Mouse (Mus musculus): ENCODE results near the gene Ifitm5. TPM values are rescaled to one million over a fixed set of nuclear protein-coding genes. Genes with fewer than 3 reads are reported as not detected.

Gene Ifitm5
- polyA plus RNA-seq, 1 experiment = not detected

- H3K4me3 ChIP-seq (replicated peaks) = no peak overlapping the region
- no peaks in the 10 kb centered on the region for H3K9me3 ChIP-seq (ENCODE audit: control insufficient read depth, low read length)
- peaks cover 3% of the 10 kb centered on the region for H3K4me1 ChIP-seq (ENCODE audit: control insufficient read depth)
- peaks cover 7% of the 10 kb centered on the region; the same call in 1 of the 2 replicates for H3K27me3 ChIP-seq (ENCODE audit: control insufficient read depth)
- TF ChIP-seq TAL1 (IDR thresholded peaks at IDR 0.05; ENCODE audit: low read length) = no peak
- no peak for TF ChIP-seq GATA1 (IDR thresholded peaks at IDR 0.05; ENCODE audit: low read length)
- no peaks in the 10 kb centered on the region for H3K36me3 ChIP-seq (ENCODE audit: control insufficient read depth)
Observed at GRCm38 (mm10) chr7:140967862-140968591, 17.9 kb upstream of the Ifitm5 start.

GRCm38 (mm10) chr7:140966921-140967320 is 16.8 kb upstream of the Ifitm5 start, which contains the start of gene Ifitm1:
TSS of gene Ifitm1 (plus strand) at chr7:140967221.
- peaks cover 3% of the 10 kb centered on the region for H3K4me1 ChIP-seq (ENCODE audit: control insufficient read depth)
- H3K4me3 ChIP-seq (replicated peaks) = no peak within 1 kb of the TSS
- H3K36me3 ChIP-seq (ENCODE audit: control insufficient read depth) = no peaks in the 10 kb centered on the region
- no peaks in the 10 kb centered on the region for H3K9me3 ChIP-seq (ENCODE audit: control insufficient read depth, low read length)
- TF ChIP-seq GATA1 (IDR thresholded peaks at IDR 0.05; ENCODE audit: low read length) (no peak), TAL1 (IDR thresholded peaks at IDR 0.05; ENCODE audit: low read length) (no peak)
- peaks cover 7% of the 10 kb centered on the region; the same call in 1 of the 2 replicates for H3K27me3 ChIP-seq (ENCODE audit: control insufficient read depth)

DNA sequence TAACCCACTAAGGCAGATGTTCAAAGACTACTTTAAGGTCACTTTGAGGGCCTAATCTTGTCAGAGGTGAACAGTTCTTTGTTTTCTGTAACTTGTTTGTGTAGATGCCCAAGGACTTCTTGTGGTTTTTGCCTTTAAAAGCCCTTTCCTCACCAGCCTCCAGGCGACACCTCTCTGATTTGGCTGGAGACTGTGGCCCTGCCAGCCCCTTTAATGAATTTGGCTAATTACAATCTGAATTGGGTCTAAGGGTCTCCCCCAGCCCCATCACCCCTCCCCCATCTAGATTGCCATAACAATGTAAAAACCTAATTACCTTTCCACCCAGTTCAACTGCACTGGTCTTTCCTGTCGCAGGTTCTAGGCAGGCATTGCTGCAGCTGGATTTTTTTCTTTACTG is 12.6 kb upstream of the Ifitm5 start:
- Histone ChIP-seq H3K9me3 (ENCODE audit: control insufficient read depth, low read length) (no peaks in the 10 kb centered on the region), H3K36me3 (ENCODE audit: control insufficient read depth) (no peaks in the 10 kb centered on the region), H3K4me1 (ENCODE audit: control insufficient read depth) (no peaks in the 10 kb centered on the region)

DNA sequence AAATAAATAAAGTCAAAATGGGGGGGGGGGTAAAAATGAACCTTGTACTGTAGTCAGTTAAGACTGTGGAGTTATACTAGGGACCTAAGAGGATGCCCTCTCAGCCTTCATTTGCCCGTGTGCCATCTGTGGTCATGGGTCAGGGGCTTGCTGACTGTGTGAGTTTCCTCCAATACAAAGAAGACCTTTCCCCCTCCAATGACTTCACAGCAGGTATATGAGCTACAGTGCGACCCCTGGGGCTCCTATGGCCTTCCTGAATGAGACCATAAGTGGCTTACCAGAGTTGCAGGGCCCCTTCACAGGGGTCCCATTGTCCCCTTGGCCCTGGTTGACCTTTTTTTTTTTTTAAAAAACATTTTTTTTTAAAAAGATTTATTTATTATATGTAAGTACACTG is 11.3 kb upstream of the Ifitm5 start:
- Histone ChIP-seq H3K4me1 (ENCODE audit: control insufficient read depth) (no peaks in the 10 kb centered on the region; the same call in 1 of the 2 replicates), H3K27me3 (ENCODE audit: control insufficient read depth) (no peaks in the 10 kb centered on the region), H3K9me3 (ENCODE audit: control insufficient read depth, low read length) (no peaks in the 10 kb centered on the region), H3K36me3 (ENCODE audit: control insufficient read depth) (no peaks in the 10 kb centered on the region), H3K4me3 (replicated peaks) (no peak overlapping the region)
- no peak for TF ChIP-seq TAL1 (IDR thresholded peaks at IDR 0.05; ENCODE audit: low read length)
- TF ChIP-seq GATA1 (IDR thresholded peaks at IDR 0.05; ENCODE audit: low read length) = no peak

More for the DNA sequence above, 12.6 kb upstream of the Ifitm5 start:
- Histone ChIP-seq H3K4me3 (replicated peaks) (no peak overlapping the region), H3K27me3 (ENCODE audit: control insufficient read depth) (0 out of 2 replicates have a peak, but pooled peaks cover 1% of the 10 kb centered on the region)
- TF ChIP-seq TAL1 (IDR thresholded peaks at IDR 0.05; ENCODE audit: low read length) = no peak
- TF ChIP-seq GATA1 (IDR thresholded peaks at IDR 0.05; ENCODE audit: low read length) = no peak

- Histone ChIP-seq H3K9me3 (ENCODE audit: control insufficient read depth, low read length) (no peaks in the 10 kb centered on the region), H3K4me1 (ENCODE audit: control insufficient read depth) (peaks cover 10% of the 10 kb centered on the region), H3K36me3 (ENCODE audit: control insufficient read depth) (no peaks in the 10 kb centered on the region), H3K27me3 (ENCODE audit: control insufficient read depth) (no peaks in the 10 kb centered on the region), H3K4me3 (replicated peaks) (no peak overlapping the region)
- no peak for TF ChIP-seq TAL1 (IDR thresholded peaks at IDR 0.05; ENCODE audit: low read length)
- no peak for TF ChIP-seq GATA1 (IDR thresholded peaks at IDR 0.05; ENCODE audit: low read length)
Observed at GRCm38 (mm10) chr7:140960026-140960425, 9.9 kb upstream of the Ifitm5 start.

- no peaks in the 10 kb centered on the region for H3K9me3 ChIP-seq (ENCODE audit: control insufficient read depth, low read length)
- no peak overlapping the region for H3K4me3 ChIP-seq (replicated peaks)
- no peaks in the 10 kb centered on the region for H3K36me3 ChIP-seq (ENCODE audit: control insufficient read depth)
- H3K27me3 ChIP-seq (ENCODE audit: control insufficient read depth) = no peaks in the 10 kb centered on the region
- TF ChIP-seq GATA1 (IDR thresholded peaks at IDR 0.05; ENCODE audit: low read length) = no peak
- TF ChIP-seq TAL1 (IDR thresholded peaks at IDR 0.05; ENCODE audit: low read length) = no peak
- peaks cover 15% of the 10 kb centered on the region for H3K4me1 ChIP-seq (ENCODE audit: control insufficient read depth)
Observed at GRCm38 (mm10) chr7:140959181-140959901, 9.2 kb upstream of the Ifitm5 start.

DNA sequence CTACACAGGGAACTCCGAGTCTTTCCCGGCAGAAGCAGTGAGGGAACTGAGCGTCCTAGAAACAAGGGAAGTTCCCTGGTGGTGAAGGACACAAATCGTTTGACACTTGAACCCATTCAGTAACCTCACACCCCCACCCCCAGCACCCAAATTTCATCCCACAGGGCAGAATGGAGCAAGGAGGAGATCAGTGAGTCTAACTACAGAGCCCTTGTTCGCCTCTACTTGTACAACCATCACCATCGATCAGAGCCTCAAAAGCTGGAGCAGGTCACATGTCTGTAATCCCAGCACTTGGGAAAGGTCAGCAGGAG is 6.4 kb upstream of the Ifitm5 start:
- H3K4me1 ChIP-seq (ENCODE audit: control insufficient read depth) = peaks cover 19% of the 10 kb centered on the region
- no peaks in the 10 kb centered on the region for H3K27me3 ChIP-seq (ENCODE audit: control insufficient read depth)
- peaks cover 6% of the 10 kb centered on the region; the same call in 1 of the 2 replicates for H3K36me3 ChIP-seq (ENCODE audit: control insufficient read depth)
- H3K9me3 ChIP-seq (ENCODE audit: control insufficient read depth, low read length) = no peaks in the 10 kb centered on the region
- no peak for TF ChIP-seq TAL1 (IDR thresholded peaks at IDR 0.05; ENCODE audit: low read length)
- TF ChIP-seq GATA1 (IDR thresholded peaks at IDR 0.05; ENCODE audit: low read length) = no peak
- H3K4me3 ChIP-seq (replicated peaks) = no peak overlapping the region

GRCm38 (mm10) chr7:140955758-140956555 is 5.9 kb upstream of the Ifitm5 start, which contains the start of the genes Gm45717 and Ifitm2:
TSS of gene Gm45717 (minus strand) at chr7:140955937.
TSS of gene Ifitm2 (minus strand) at chr7:140955987.
- Histone ChIP-seq H3K9me3 (ENCODE audit: control insufficient read depth, low read length) (no peaks in the 10 kb centered on the region), H3K4me3 (replicated peaks) (peak within 1 kb of the TSS; percentile 56), H3K27me3 (ENCODE audit: control insufficient read depth) (no peaks in the 10 kb centered on the region), H3K36me3 (ENCODE audit: control insufficient read depth) (peaks cover 6% of the 10 kb centered on the region; the same call in 1 of the 2 replicates), H3K4me1 (ENCODE audit: control insufficient read depth) (peaks cover 19% of the 10 kb centered on the region)
- no peak for TF ChIP-seq TAL1 (IDR thresholded peaks at IDR 0.05; ENCODE audit: low read length)
- no peak for TF ChIP-seq GATA1 (IDR thresholded peaks at IDR 0.05; ENCODE audit: low read length)
